Mouse (Mus musculus) testis, adult 2 months (tissue): ENCODE measurements at regions not wholly inside any gene's neighbourhood (a gene's known extent, or its start where the extent isn't known, plus 50 kb on each side); places are given as distances from the start of the nearest gene placed in this dataset.

Source experiments
- CTCF ChIP-seq: fragments of 200-500 bp; IDR thresholded peaks from 2 replicates; pipeline ENCODE4 v1.5.1; 2012; ENCODE audit warnings: low read depth, mild to moderate bottlenecking, inconsistent platforms, low read length, moderate library complexity; ENCODE audit not compliant: control insufficient read depth, insufficient read depth, insufficient replicate concordance
- POLR2A ChIP-seq: fragments of 200-500 bp; IDR thresholded peaks from 2 replicates; pipeline ENCODE4 v1.6.1; 2012; ENCODE audit warnings: low read depth, mild to moderate bottlenecking, inconsistent platforms, low read length, moderate library complexity; ENCODE audit not compliant: control insufficient read depth

DNA sequence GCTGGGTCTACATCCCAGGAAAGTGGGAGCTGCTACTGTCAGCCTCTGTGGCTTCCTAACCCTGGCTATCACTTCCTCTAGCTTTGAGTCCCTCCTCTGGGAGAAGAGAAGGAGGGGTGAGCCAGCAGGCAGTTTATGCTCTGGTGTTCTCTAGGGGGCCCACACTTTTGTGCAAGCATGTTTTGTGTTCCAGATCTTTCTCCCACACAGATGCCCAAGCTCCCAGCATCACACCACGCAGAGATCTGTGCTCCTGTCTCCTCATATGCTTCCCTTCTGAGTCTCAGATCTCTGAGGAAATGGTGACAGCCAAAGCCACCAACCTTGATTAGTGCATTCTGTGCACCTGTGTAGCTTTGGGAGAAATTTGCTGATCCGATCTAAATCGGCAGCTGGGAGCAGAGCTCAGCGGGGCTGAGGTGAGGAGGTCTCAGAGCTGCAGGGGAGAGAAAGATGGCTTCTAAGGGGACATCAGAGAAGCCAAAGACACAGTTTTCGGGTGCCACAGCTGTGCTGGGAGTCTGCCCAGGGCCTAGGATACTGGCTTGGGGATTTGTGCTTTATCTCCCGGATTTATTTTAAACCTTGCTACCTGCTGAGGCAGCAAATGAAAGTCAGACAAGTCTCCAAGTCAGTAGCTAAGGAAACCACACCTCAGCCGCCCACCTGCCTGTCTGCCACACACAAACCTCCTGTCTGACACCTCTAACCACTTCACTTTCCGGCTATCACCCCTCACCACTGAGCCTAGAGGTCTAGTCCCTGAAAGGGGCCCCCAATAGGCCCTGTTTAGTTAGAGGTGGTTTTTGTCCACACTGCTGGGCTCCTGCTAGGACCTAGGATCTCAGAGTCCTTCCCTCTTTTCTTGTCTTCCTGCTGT lies 185.4 kb upstream of the Tle3 start:
- TF ChIP-seq POLR2A (no peak), CTCF (no peak)
